Mouse (Mus musculus) heart, adult 18-20 months (tissue): ENCODE data around the gene Magi2. TPM values are rescaled to one million over a fixed set of nuclear protein-coding genes. Genes with fewer than 3 reads are reported as not detected.

Source experiments
- DNase-seq, 2 experiments: peaks; one replicate each; pipeline ENCODE4 v3.0.0; 2021 to 2022; ENCODE audit warnings: mixed read lengths in 1 of 2
- total RNA-seq, 2 experiments: library from RNA; stranded (reverse); gene quantifications; 2 replicates each; pipeline ENCODE4 v1.2.3; 2021

The Magi2 gene
- total RNA-seq, 2 experiments from 2014 or later = 6.9 to 9.2 TPM

DNA sequence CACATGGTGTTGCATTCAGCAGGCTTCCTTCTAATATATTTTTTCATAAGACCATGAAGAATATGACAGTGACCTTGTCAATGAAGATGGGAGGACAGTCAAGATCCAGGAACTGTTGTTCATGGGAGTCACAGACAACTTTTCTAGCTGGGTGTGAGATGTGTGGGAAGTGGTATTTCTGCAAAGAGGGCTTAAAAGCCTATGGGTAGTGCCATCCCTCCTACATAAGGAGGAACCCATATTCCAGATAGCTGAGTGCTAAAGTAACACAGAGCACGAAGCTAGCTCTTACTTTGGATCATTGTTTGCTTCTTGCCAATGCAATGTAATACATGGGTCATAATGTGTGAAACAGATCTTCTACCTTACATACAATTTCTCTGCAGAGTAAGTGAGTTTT lies 1146.8 kb downstream of the Magi2 start:
- DNase-seq = no peak

GRCm38 (mm10) chr5:20378071-20378800 lies 1151.4 kb downstream of the Magi2 start:
- no peak for DNase-seq

DNA sequence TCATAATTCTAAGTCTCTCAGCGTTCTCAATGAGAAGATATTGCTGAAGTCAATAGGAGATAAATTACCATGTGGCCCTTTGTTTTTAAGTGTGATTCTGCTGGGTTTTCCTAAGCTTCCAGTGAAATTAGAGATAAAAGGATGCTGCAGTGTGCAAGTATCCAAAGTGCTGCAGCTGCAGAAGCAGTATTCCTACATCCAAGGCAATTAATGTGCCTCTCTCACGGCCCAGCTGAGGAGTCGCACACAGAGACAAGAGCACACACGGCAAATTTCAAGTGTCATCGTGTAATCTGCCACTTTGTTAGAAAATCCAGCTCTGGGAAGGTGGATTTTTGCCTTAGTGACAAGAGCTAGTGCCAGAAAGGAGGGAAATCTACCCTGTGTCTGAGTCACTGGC lies 1177.7 kb downstream of the Magi2 start:
- DNase-seq = no peak

DNA sequence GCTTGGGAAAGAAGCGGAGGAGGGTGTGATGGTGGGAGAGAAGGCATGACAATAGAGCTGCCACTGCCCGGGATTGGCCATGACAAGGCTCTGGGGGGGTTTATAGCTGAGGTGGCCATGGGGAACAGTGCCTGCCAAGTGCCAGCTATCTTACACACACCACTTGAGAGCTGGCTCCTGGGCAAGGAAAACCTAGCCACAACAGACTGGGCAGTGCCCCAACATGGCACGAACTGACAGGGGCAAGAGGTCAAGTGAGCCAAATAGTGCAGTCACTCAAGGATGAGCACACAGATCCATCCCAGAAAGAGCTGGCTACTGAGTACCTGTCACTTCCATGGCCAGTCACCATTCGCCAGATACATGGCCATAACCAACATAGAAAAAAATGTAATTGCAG lies 1179.8 kb downstream of the Magi2 start:
- peak; percentile 75 to 79 for DNase-seq

DNA sequence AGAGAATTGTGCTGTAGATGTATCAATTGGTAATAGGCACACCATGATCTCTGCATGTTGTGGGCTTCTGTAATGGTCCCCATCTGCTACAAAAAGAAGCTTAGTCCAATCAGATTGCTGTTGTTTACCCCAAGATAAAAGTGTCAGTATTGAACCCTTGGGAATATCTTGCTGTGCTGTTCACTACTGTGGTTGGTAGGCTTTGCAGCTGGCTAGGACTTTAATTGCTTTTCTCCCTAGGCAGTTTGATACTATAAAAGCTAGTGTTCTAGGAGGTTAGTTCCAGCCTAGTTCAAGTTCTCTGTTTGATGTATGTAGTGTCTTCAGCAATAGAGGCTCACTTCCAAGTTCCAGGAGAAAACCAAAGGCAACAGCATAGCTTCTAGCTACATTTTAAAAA lies 1188.5 kb downstream of the Magi2 start:
- no peak for DNase-seq

DNA sequence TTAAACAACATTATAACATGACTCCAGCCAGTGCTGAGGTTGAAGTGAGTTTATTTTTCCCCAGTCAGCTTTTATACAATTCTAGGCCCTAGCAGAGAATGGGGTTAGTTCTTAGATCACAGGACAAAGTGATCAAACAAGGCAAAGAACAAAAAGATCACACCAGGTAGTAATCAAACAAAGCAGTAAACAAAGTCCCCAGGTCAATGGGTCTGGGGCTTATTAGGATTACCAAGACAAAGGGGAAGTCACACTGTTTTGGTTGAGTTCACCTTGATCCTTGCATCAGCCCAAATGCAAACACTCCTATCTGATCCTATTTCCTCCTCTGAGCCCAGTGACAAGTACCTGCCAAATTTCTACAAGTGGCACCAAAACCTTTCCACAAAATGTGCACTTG lies 1190.5 kb downstream of the Magi2 start:
- DNase-seq = no peak

GRCm38 (mm10) chr5:20432148-20432813 lies 1205.4 kb downstream of the Magi2 start:
- DNase-seq = no peak

DNA sequence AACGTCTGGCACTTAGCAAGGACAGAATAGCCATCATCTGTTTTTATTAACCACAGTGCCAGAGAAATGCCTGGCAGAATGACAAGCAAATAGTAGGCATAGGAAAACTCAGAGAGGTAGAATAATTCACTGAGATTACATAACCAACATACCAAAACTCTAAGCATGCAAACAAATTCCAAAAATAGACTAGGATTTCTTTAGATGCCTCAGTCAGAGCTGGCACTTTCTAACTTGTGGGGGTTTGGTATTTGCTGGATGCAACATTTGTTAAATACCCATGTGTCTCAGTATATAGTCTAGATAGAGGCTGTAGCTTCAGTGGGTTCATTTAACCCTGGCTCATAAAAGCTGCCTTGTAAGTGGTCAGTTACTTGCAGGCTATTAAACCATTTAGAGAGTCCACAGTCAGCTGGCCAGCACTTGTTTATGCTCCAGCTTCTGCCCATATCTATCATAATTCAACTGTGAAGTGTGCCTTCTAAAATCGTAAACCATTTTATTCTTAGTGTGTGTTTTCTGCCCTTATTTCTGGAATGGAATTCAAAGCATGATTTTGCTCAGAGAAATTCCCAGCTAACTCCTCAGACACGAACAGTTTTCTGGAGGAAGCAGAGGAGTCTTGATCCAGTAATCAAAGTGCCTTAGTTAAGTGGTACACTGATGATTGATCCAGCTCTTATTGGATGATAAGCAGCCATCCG lies 1219.8 kb downstream of the Magi2 start:
- DNase-seq = no peak

- DNase-seq = no peak
Measured at GRCm38 (mm10) chr5:20456106-20456505, 1229.3 kb downstream of the Magi2 start.

DNA sequence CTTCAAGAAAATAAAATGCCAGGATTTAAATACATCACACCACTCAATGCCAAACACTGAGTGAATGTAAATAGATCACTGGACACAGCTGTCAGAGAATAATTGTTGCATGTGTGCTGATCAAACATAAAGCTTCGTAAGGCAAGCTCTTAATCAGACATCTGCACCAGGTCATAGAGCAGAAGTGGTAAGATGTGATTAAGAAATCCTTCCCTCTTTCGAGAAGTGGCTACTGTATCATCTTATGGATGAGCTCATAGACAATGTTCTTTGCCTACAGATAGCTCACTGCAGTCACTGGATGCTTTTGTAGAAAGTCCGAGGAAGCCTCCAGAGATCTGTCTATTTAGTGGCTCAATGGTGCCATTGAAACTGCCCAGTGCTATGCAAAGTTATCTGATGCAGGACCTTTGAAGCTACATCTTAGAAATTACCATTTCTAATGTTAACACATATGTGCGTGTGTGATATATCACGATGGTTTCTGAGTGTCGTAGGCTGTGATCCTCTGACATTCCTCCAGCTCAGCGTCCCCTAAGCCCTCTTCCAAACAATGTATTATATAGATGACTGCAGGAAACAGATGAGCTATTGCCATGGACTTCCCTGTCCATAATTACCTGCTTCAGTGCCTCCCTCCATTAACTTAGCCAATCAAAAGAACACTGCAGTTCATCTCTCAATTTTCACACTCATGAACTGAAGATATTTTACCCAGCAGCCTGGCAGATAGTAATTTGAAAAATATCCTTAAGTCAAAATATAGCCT lies 1231.1 kb downstream of the Magi2 start:
- DNase-seq = no peak

GRCm38 (mm10) chr5:20461709-20462108 lies 1234.9 kb downstream of the Magi2 start:
- no peak for DNase-seq

- peak; percentile 24 to 42 for DNase-seq
Measured at GRCm38 (mm10) chr5:20462376-20462775, 1235.5 kb downstream of the Magi2 start.

- DNase-seq = no peak
Measured at GRCm38 (mm10) chr5:20469721-20470120, 1242.9 kb downstream of the Magi2 start.

- peak; percentile 18 to 30 for DNase-seq
Measured at GRCm38 (mm10) chr5:20470466-20470865, 1243.6 kb downstream of the Magi2 start.

DNA sequence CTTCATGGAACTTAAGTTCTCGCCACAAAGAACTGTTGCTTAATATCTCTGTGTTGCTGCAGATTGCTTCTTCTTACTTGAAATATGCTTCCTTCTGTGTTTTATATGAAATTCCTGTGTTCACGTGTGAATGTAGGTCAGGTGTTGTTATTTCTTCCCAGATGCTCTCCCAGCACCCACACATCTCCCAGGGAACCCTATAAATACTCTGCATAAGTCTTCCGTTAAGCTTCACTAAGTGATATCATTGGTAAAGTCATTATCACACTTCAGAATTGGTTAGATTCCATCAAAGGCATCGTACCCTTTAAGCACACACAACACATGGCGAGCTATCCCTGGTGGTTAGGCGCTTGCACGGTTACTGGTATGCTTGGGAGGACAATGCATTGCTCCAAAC lies 1257.7 kb downstream of the Magi2 start:
- DNase-seq = no peak

GRCm38 (mm10) chr5:20491911-20492310 lies 1265.1 kb downstream of the Magi2 start:
- no peak for DNase-seq

- no peak for DNase-seq
Measured at GRCm38 (mm10) chr5:20492679-20493078, 1265.8 kb downstream of the Magi2 start.

DNA sequence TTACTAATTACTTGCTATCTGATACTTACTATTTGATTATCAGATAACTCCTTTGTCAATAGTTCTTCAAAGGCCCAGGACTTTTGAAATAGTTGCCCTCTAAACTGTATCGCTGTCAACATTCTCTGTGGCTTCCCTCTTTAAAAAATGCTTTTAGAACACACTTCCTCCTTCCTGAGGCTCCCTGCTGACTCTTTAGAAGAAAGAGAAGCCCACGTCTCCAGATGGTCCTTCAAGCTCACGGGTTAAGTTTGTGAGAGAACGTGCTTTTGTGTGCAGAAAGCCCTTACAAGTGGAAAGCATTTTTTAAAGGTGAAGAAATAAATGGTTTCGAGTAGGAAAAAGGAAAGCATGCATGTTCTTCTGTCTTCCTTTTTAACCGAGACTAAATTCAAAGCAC lies 1267.2 kb downstream of the Magi2 start:
- no peak for DNase-seq

DNA sequence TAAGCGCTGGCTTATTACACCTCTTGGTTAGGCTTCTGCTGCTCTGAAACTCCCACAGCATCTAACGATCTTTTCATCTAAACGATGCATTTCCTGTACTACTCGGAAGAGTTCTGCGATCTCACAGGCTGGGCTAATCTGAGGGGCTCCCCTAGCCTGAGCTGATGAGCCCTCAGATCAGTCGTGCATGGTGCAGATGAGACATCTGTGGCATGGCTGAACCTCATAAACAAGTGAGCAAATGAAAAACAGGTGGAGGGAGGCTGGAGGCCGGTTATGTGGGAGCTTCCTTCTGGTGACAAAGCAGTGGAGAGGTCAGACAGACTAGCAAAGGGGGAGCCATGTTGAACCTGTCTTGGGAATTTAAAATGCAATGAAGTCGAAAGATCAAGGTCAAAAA lies 1270.1 kb downstream of the Magi2 start:
- DNase-seq = no peak

DNA sequence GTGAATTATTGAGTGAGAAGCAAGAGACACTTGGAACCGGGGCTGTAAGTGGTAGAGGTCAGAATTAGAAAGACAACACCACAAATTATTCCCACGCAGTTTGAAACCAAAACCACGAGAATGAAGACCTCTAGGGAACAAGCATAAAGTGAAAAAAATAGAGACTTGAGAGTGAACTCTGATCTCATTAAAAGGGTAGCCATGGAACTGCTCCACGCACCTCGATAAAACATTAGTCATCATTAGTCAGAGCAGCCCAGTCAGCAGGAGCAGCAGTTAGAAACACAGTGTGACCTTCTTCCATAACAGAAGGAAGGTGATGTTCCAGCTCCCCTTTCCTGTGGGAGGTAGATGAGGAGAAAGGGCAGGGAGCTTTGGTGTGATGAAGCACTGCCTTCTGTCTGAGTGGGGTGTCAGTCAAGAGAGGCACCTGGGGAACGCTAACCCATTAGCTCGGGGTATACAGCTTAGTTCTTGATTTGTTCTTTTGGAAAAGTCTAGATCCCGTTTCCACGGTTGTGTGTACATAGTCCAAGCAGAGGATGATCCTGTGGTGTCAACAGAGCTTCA lies 1272.3 kb downstream of the Magi2 start:
- no peak for DNase-seq

DNA sequence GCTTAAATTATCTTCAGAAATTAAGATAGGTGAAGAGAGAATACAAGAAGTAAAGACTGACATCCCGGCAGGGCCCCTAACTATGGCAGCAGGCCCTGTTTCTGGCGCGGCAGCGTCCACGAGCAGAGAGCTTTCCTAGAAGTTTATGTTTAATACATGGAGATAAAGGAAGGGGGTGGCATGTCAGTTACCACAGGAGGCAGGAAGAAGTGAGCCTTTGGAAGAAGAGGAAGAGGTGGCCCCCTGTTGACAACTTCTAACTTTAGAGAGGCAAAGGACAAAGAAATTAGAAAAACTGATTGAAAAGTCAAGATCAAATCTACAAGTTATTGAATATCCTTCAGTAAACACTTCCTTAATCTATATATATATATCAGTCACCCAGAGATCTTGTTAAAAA lies 1281.8 kb downstream of the Magi2 start:
- no peak for DNase-seq

- DNase-seq = no peak
Measured at GRCm38 (mm10) chr5:20509606-20510005, 1282.8 kb downstream of the Magi2 start.
